Mouse (Mus musculus) v-Abl transformed pro-B cells (cell line): Measurements from ENCODE around the gene Coq5.

Source experiments
- in situ Hi-C, 2 experiments: fragments of 400-800 bp; cut with MboI; formaldehyde crosslinking; loops; one replicate each; pipeline ENCODE4 v1.15.1; 2025; ENCODE audit not compliant: unreplicated experiment in 2 of 2

Gene Coq5

DNA sequence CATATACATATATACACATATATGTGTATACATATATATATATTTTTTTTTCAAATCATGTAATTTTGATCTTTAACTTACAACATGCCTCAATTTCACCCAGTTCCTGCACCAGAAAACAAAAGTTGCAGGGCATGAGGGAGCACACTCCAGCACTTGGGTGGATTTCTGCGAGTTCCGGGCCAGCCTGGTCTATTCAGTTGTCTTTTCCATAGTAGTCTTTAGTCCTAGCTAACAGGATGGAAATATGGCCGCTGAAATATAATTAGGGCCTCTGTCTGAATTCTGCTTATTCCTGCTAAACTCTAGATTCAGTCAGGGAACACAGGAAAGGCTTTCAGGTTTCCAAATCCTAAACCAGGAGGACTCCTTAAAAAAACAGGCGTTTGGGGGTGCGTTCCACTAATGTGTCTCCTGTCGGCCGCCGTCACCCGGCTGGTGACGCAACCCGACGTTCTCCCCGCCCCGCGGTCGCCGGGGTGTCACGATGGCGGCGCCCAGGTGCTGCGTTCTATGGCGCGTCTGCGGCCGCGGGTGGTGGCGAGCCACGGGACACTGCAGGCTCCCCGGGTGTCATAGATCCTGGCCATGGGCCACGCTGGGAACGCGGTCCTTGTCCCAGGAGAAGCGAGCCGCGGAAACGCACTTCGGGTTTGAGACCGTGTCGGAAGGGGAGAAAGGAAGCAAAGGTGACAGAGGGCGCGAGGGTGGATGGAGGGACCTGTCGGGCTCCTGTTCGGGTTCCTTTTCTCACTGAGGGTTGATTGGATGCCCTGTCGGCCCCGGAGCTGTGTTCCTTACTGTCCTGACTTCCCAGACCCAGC lies at the start of gene Coq5:
TSS of gene Coq5 (plus strand) at position 441 of the 824 bp plus-strand sequence.
- in situ Hi-C loops: loop anchor here in 1 of 2 experiments (25.0 kb wide), 1 partner anchor 158 kb away; the partner anchor contains the start of gene Msi1

DNA sequence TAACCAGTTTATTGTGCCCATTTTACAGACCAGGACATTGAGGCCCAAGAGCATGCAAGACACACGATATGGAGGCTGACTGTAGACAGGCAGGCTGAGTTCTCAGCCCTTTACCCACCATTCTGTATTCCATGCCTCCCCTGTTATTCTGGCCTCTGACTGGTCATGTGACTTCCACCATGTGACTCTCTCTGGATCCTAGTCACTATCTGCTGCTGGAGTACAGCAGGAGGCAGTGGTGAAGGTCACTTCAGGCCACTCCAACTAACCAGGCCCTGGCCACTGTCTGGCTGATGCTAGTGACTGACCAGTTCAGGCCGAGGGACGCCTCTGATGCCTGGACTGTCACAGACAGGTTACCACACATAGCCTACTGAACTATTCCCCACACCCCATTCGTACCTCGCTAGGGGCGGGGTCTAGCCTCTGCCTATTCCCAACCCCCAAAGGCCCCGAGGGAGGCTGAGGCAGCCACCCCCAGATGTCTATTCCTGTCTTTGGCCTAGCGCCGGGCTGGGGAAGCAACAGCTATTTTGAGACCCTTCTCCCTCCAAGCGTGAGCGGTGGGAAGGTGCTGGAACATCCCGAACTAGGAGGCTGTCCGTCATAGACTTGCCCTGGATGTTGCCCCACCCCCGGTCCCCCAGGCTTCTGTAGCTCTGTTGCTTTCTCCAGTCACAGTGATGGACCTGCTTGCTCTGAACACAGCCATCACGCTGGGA lies 48.5 kb upstream of the Coq5 start:
- in situ Hi-C loops: loop anchor here (5.0 to 10.0 kb wide), 3 partner anchors 104 to 526 kb away; partner anchors contain the start of gene Tchp (in 1 of the 2)

DNA sequence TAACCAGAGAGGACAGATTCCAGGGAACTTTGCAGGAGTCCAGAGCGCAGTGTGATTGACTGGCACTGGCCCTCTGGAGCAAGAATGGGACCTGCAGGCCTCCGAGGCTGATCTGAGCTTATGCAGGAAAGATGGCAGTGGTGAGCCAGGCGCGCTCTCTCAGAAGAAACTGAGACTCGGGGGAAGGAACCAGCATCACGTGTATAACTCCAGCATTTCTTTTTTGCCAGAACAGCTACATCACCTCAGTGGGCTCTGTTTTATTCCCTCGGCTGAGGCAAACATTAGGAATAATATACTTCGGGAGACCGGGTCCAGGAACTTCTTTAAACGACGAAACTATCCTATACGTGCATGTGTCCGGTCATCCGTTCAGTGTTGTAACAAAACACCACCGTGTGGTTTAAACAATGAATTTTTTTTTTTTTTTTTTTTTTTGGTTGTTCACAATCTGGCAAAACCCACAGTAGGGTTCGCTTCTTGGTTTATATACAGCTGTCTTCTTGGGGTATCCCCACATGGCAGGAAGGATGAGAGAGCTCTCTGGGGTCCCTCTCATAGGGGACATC lies 47.8 kb upstream of the Coq5 start:
- in situ Hi-C loops: loop anchor here (5.0 to 10.0 kb wide), 3 partner anchors 104 to 527 kb away; partner anchors contain the start of gene Tchp (in 1 of the 2)

DNA sequence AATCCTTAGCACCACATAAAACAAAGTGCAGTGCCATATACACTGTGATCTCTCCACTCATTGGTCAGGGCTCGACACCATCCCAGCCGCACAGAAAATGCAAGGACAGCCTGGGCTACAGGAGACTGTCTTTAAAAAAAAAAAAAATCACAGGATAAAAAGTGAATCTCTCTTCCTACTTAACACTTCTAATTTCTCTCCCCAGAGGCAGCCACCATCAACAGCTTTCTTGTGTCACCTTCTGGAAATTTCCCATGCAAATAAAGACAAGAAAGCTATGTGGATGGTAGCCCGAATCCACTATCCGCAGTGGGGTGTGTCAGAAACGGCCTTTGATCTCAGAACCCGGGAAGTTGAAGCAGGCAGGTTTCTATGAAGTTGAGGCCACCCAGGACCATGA lies 47.0 kb upstream of the Coq5 start:
- in situ Hi-C loops: loop anchor here (5.0 to 10.0 kb wide), 3 partner anchors 105 to 528 kb away; partner anchors contain the start of gene Tchp (in 1 of the 2)

DNA sequence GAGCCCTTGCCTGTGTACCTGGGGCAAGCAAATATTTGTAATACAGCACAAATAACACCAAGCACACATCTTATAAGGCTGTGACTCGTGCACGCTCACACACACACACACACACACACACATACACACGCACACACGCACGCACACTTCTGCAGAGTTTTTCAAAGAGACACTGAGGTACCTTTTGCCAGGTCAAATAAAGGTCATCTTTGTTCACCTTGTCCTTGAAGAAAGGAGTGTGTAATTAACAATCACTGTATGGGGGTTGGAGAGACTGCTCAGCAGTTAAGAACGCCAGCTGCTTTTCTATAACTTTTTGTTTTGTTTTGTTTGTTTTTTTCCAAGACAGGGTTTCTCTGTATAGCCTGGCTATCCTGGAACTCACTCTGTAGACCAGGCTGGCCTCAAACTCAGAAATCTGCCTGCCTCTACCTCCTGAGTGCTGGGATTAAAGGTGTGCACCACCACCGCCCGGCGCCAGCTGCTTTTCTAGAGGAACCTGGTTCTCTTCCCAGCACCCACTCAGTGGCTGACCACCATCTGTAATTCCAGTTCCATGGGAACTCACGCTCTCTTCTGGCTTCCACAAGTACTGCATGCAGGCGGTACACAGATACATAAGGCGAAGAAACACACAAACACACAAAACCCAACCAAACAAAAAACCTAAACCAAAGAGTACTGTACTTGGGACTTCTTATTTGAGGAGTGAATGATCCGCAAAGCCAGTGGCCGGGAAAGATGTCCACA lies 46.3 kb upstream of the Coq5 start:
- in situ Hi-C loops: loop anchor here (5.0 to 10.0 kb wide), 3 partner anchors 106 to 528 kb away; partner anchors contain the start of gene Tchp (in 1 of the 2)

DNA sequence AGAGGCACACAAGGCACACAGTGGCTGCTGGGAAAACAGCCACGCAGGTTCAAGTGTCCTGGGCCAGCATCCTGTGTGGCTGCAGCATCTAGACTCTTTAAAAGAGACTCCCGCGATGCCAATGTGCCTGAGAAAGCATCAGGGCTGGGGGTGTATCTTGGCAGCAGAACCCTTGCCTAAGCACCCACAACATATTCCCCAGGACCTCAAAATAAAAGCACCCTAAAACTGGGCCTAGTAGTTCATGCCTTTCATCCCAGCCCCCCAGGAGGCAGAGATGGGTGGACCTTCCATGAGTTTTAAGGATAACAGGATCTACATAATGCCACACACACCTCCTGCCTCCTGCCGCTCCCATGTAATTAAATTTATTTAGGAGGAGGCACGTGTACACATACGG lies 44.9 kb upstream of the Coq5 start:
- in situ Hi-C loops: loop anchor here (5.0 to 10.0 kb wide), 3 partner anchors 107 to 530 kb away; partner anchors contain the start of gene Tchp (in 1 of the 2)

DNA sequence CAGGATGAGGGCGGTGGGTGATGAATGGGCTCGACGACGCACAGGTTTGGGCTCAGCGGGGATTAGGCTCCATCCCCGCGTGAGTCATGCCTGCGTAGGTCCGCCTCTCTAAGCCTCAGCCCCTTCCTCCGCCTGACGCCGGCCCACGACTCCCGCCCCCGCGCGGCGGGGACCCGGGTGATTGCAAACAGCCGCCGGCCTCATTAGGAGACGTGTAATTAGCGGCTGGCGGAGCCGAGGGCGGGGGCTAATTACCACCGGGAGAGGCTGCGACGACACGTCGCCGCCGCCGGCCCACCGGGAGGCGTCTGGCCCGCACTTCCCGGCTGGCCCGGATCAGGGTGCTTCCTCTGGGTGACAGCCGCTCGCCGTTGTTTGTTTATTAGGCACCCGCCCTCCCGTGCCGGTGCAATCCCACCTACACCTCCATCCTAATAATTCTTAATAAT lies 44.1 kb upstream of the Coq5 start:
- in situ Hi-C loops: loop anchor here (5.0 to 10.0 kb wide), 5 partner anchors 48 to 531 kb away; partner anchors contain the start of genes Cox6a1 (in 1 of the 2) and Tchp (in 1 of the 2)

DNA sequence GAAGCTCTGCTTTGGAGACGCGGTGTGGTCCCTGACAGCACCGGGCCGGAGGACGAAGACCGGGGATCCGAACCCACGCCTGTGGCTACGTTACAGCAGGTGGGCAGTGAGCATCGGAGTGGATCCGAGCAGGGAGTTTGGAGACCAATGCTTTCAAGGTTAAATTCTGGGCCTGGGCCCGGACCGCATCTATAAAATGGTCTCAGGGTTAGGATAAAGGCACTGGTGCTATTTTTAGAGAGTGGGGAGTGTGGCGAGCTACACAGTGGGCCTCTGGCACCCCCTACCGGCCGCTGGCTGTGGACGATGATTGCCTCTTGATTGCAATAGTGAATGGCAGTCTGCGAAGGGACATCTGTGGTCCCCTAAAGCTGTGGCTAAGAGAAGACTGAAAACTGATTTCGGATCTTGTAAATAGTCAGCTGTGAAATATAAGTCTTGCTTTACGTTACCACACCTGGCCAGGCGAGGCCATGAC lies 43.6 kb upstream of the Coq5 start, which contains the start of gene Pop5:
TSS of gene Pop5 (plus strand) at position 51 of the 478 bp plus-strand sequence.
- in situ Hi-C loops: loop anchor here (5.0 to 10.0 kb wide), 5 partner anchors 49 to 531 kb away; partner anchors contain the start of genes Cox6a1 (in 1 of the 2) and Tchp (in 1 of the 2)

DNA sequence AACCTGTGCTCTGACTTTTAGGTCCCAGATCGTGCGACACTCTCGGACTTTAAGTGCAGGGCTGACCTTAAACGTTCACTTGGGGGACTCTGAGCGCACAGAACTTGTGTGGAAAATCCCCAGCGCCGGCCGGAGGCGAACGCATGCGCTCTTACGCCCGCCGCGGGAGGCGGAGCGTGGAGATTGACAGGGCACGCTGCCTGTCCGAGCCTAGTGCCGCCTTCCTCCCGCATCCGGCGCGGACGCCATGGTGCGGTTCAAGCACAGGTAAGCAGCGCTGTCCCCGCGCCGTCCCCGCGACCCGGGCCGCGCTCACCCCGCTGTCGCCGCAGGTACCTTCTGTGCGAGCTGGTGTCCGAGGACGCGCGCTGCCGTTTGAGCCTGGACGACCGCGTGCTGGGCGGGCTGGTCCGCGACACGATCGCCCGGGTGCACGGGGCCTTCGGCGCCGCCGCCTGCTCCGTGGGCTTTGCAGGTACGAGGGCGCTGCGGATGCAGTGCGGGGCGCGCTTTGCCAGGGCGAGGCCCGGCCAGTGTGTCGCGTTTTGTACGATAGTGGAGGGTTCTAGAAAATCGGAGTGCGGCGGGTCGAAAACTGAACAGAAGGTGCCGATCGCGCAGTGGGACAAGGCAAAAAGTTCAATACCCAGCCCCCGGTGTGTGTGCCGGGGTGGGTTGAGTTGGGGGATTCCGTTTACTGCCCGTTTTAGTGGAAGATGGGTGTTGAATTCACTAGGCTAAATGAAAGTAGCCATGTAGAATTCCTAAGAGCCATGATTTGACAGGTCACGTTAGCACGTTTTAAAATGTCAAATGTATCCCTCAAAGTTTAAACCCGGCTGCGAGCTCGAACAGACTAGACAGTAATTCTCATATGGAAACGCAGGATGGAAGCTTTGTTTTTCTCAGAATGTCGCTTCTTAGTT lies 41.4 kb upstream of the Coq5 start:
- in situ Hi-C loops: loop anchor here (5.0 to 10.0 kb wide), 5 partner anchors 51 to 533 kb away; partner anchors contain the start of genes Cox6a1 (in 1 of the 2) and Tchp (in 1 of the 2)

DNA sequence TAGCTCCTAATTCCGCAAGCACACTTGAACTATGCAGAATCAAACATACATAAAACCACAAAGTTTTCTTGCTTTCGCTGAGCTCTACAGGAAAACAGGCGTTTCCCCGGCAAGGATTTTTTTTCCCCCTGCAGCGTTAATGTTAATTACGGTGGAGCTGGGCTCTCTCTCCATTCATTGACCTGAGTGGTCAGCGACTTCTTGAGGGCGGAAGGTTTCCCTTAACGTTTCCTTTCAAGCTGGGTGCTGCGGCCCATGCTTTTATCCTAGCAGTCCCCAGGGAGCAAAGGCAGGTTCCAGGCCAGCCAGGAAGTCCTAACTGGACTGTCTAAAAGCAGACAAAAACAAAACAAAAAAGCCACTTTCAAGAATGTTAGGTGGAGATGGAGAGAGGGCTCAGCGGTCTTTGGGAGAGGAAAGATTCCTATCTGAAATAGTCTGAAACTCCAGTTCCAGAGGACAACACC lies 40.7 kb upstream of the Coq5 start:
- in situ Hi-C loops: loop anchor here (5.0 to 10.0 kb wide), 5 partner anchors 51 to 534 kb away; partner anchors contain the start of genes Cox6a1 (in 1 of the 2) and Tchp (in 1 of the 2)

DNA sequence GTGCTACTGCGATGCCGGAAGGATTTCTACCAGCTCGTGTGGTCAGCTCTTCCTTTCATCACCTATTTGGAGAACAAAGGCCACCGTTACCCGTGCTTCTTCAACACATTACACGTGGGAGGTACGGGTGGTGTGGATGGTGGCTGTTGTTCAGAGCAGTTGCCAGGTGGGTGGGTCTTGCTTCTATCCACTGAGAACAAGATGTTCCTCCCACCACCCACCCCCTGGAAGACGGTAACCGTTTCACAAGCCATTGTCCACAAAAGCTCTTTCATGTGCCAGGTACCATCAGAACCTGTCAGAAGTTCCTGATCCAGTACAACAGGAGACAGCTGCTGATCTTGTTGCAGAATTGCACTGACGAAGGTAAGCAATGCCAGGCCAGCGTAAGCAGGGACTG lies 39.3 kb upstream of the Coq5 start:
- in situ Hi-C loops: no loop called here

DNA sequence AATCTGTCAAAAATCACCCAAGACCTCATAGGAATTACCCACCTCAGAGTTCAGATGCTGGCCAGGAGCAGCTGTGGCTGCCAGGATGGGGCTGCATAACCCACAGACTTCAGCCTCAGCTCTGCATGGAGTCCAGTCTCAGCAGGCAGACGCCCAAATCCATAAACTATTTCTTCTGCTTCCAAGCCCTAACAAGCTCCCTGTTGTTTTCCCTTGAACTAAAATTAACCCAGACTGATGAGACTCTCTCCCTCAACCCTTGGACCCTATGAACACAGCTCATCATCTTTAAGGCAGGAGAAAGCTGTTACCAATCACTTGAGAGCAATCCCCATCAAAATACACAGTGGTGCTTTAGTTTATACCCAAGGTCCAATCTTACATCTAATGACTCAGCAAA lies 24.0 kb upstream of the Coq5 start:
- in situ Hi-C loops: no loop called here

DNA sequence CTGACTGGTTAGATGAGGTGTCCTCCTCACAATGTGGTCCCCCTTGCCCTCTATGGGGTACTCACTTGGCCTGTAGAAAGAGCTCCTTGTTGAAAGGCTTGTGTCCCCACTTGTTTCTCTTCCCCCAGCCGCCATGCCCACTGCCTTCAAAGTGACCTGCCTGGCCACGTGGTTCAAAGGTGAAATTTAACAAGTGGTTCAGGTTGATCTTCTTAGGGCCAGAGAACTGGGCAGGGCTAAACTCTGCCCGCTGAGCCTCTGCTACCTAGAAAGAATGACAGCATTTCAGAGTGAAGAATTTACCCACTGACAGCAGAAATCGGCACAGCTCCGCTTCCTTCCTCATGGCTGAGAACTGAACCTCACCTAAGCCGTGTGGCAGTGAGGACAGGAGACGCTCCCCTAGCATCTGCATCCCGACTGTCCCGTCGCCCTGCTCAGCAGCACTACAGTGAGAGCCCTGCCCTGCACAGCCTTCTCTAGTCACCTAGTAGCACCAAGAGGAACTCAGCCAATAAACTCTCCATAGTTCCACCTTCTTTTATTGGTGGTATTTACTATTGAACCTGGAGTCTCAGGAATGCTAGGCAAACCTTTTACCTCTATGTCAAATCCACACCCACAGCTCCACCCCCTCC lies 22.4 kb upstream of the Coq5 start:
- in situ Hi-C loops: no loop called here

DNA sequence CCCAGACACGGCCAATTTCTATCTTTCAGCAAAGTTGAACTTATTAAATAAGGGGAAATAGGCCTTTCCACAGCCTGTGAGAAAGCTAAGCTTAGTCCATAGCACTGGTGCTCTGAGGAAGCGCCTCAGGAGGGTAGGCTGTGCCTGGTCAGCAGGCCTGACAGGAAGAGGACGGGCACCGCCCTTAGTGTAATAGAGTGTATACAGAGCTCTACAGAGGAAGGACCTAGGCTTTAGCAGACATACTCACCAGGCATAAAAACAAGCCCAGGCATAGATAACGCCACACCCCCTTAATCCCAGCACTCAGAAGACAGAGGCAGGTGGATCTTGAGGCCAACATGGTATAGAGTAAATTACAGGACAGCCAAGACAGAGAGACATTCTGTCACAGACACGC lies 19.1 kb upstream of the Coq5 start:
- in situ Hi-C loops: no loop called here

DNA sequence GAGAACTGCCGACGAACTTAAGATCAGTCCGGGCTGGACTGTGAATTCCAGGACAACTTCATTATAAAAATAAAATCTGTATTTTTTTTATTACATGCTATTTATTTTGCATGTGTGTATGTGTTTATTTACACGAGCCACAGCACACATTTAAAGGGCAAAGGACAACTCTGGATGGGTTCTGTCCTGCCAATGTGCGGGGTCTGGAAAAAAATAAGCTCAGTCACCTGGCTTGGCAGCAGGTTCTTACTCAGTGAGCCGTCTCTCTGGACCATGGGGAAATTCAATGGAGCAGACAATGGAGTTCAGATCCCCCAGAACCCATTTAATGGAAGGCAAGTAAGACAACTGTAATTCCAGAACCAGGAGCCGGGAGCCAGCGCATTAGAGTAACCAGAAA lies 18.3 kb upstream of the Coq5 start:
- in situ Hi-C loops: no loop called here

DNA sequence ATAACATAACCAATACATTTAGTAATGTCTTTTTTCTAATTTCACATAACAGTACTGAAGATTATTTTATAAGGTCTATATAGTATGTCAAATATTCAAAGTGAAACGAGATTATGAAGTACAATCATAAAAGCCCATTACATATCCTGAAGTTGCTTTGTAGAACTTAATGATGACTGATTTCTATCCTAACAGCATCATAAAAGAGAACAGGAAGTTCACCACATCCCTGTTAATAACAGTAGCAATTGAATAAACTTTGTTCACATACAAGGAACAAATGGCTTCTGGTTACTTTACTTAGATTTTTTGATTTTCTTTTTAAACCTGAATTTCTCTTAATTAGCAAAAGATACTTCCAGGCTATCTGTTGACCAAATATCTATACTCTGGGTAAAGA lies 17.6 kb upstream of the Coq5 start:
- in situ Hi-C loops: no loop called here

DNA sequence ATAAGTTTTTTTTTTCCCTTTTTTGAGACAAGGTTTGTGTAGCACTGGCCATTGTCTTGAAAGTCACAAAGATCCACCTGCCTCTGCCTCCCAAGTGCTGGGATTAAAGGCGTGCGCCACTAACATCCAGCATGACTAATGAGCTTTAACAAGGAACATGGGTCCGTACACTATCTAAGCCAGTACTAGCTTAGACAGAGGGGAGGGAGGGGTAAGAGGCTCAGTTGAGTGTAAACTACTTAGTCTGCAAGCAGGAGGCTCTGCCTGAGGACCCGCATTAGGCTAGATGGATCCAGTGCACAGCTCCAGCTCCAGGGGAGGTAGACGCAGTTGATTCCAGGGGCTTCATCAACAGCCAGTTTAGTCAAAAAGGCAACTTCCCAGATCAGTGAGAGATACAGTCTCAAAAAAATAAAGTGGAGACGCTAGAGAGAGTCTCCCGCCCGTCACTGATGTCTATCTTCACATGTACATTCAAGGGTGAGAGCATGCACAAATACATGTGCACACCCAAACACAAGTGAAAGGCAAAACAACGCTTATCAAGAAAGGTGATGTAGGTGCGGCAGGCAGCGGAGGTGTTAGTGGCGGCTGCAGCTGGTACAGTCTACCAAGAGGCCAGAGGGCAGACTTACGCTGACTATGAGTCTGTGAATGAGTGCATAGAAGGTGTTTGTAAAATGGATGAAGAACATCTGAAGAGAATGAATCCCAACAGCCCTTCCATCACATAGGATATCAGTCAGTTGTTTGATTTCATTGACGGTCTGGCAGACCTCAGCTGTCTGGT lies 16.8 kb upstream of the Coq5 start:
- in situ Hi-C loops: no loop called here
